Mouse (Mus musculus): ENCODE measurements at regions not wholly inside any gene's neighbourhood (a gene's known extent, or its start where the extent isn't known, plus 50 kb on each side); places are given as distances from the start of the nearest gene placed in this dataset.

- no peak for TF ChIP-seq CTCF (IDR thresholded peaks at IDR 0.05; ENCODE audit: extremely low read depth, insufficient read depth, low read length)
- TF ChIP-seq POLR2A (IDR thresholded peaks at IDR 0.05; ENCODE audit: extremely low read depth, insufficient read depth, low read length): no peak
Measured at GRCm38 (mm10) chr17:50428004-50428560, 81.1 kb upstream of the Plcl2 start.
